Mouse (Mus musculus) effector memory CD4-positive, alpha-beta T cell, adult 7 months (primary cell): Measurements from ENCODE around the gene Rbbp8nl. TPM values are rescaled to one million over a fixed set of nuclear protein-coding genes. Genes with fewer than 3 reads are reported as not detected.

Experiments
- polyA plus RNA-seq: library from polyadenylated mRNA; unstranded; fragments of 100-300 nt; shearing (Covaris generic); gene quantifications from one replicate; pipeline ENCODE4 v1.2.1, GENCODE M21; 2017

Gene Rbbp8nl
- polyA plus RNA-seq: not detected

GRCm38 (mm10) chr2:180289440-180290108 is at the start of gene Rbbp8nl:
Rbbp8nl (minus strand) TSS chr2:180289879.

GRCm38 (mm10) chr2:180334551-180334986 is 44.9 kb upstream of the Rbbp8nl start, which contains the start of gene Gata5:
Gata5 (minus strand) TSS chr2:180334699.

GRCm38 (mm10) chr2:180273394-180274244 is 16.1 kb downstream of the Rbbp8nl start, which contains the start of gene Cables2:
Cables2 (minus strand) TSS chr2:180273496.

GRCm38 (mm10) chr2:180257001-180257521 is 32.6 kb downstream of the Rbbp8nl start, which contains the start of gene Rps21:
Rps21 (plus strand) TSS chr2:180257377.

Other genes with a start within 250 kb of the Rbbp8nl start
- gene Psma7, start 247.4 kb downstream of the Rbbp8nl start, polyA plus RNA-seq: 355 TPM
- gene Ss18l1, start 247.4 kb downstream of the Rbbp8nl start, polyA plus RNA-seq: 4.0 TPM
- gene Mtg2, start 219.3 kb downstream of the Rbbp8nl start, polyA plus RNA-seq: 38.8 TPM
- not detected for gene Hrh3, start 185.4 kb downstream of the Rbbp8nl start, polyA plus RNA-seq
- gene Osbpl2, start 170.6 kb downstream of the Rbbp8nl start, polyA plus RNA-seq: 35.2 TPM
- 163 TPM for gene Adrm1, start 118.4 kb downstream of the Rbbp8nl start, polyA plus RNA-seq
- gene Lama5, start 64.0 kb downstream of the Rbbp8nl start, polyA plus RNA-seq: not detected
- 785 TPM for gene Rps21, start 32.5 kb downstream of the Rbbp8nl start, polyA plus RNA-seq
- 75.3 TPM for gene Cables2, start 16.4 kb downstream of the Rbbp8nl start, polyA plus RNA-seq
- not detected for gene Gata5, start 44.8 kb upstream of the Rbbp8nl start, polyA plus RNA-seq
- gene Slco4a1, start 166.4 kb upstream of the Rbbp8nl start, polyA plus RNA-seq: 6.4 TPM
- 0.22 TPM for gene Ntsr1, start 210.1 kb upstream of the Rbbp8nl start, polyA plus RNA-seq